Comparison of ENCODE assay signal across 16 mouse cellular contexts in the genomic region with DNA sequence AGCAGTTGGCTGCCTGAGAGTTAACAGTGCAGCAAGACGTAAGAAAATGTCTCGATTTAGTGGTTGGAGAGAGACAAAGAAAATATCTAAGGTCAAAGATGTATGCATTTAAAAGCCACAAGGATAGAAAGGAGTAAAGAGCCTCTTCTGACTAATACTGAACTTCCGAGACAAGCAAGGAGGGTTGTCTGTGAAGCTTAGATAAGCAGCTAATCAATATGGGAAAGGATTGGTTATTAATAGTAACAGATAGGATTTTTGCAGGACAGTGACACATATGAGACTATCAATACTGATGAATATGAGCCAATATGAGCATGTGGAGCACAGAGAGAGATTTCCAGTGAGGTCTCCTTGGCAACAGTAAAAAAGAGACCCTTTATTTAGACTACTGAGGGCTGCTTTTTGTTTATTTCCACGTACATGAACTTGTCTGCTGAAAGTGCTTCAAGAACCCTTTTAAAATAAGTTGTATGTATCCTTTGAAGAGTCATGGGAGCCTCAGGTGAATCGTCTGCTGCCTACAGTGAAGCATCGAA.
"Had no signal": no experiment of that assay in that cellular context is flagged by ENCODE, and none has a peak within 500 bp of the region (broad histone marks: within the 10 kb centered on the region; RNA-seq: fewer than 3 reads in every experiment).

No protein-coding gene starts in this region.

- ATAC-seq: intestine, embryonic 15.5 days had no signal

- H3K4me3 ChIP-seq: intestine, embryonic 15.5 days; kidney, embryonic 15.5 days; liver, embryonic 13.5 days; myocyte; stomach, embryonic 15.5 days had no signal

- H3K4me1 ChIP-seq: intestine, embryonic 15.5 days; kidney, embryonic 15.5 days; liver, embryonic 13.5 days; stomach, embryonic 15.5 days had no signal

- H3K27me3 ChIP-seq: intestine, embryonic 15.5 days; kidney, embryonic 15.5 days; liver, embryonic 13.5 days; stomach, embryonic 15.5 days had no signal

- H3K9ac ChIP-seq: intestine, embryonic 15.5 days; kidney, embryonic 15.5 days; liver, embryonic 13.5 days; stomach, embryonic 15.5 days had no signal

- H3K27ac ChIP-seq: intestine, embryonic 15.5 days; kidney, embryonic 15.5 days; liver, embryonic 13.5 days; stomach, embryonic 15.5 days had no signal

- H3K36me3 ChIP-seq: intestine, embryonic 15.5 days; kidney, embryonic 15.5 days; liver, embryonic 13.5 days; stomach, embryonic 15.5 days had no signal

- H3K4me2 ChIP-seq: intestine, embryonic 15.5 days; kidney, embryonic 15.5 days; liver, embryonic 13.5 days; stomach, embryonic 15.5 days had no signal

- DNase-seq: kidney, adult 11 months; kidney, adult 8-10 months; kidney, postnatal 10 days; kidney, postnatal 36 days; liver, embryonic 13.5 days; lung, adult 2 months; lung, postnatal 14 days; lung, postnatal 4 days; retina, postnatal 1 day; right cerebral cortex, postnatal 25 days; spleen, adult 18-20 months; thymus, postnatal 25 days had no signal

- H3K9me3 ChIP-seq: intestine, embryonic 15.5 days; kidney, embryonic 15.5 days; liver, embryonic 13.5 days; stomach, embryonic 15.5 days had no signal
